Mouse (Mus musculus) brain, embryonic 14.5 days (tissue): ENCODE data around the gene Prickle2.

Source experiments
- CTCF ChIP-seq: fragments of 200-500 bp; IDR thresholded peaks from 2 replicates; pipeline ENCODE4 v1.5.1; 2012; ENCODE audit warnings: inconsistent platforms, mild to moderate bottlenecking, moderate library complexity, borderline replicate concordance; ENCODE audit not compliant: insufficient read depth, insufficient read length; ENCODE audit errors: extremely low read depth
- POLR2A ChIP-seq: fragments of 200-500 bp; IDR thresholded peaks from 2 replicates; pipeline ENCODE4 v1.6.1; 2012; ENCODE audit warnings: mild to moderate bottlenecking, inconsistent platforms, borderline replicate concordance; ENCODE audit not compliant: poor library complexity, insufficient read depth, insufficient read length, severe bottlenecking; ENCODE audit errors: extremely low read depth

DNA sequence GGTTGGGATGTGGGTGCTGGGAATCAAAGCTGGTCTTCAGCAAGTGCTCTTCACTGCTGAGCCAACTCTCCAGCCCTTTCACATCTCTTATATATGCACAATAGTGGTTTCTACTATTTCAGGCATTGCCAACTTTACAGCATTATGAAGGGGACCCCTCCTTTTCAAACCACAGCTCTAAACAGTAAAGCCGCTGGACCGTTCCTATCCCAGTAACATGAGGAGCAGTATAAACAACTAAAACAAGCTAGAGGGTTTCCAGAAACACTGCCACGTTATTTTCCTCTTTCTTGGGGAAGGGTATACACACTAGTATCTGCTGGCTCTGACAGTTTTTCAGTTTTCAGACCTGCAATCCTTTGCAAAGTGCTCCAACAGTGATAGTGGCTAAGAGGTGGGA lies 179.7 kb downstream of the Prickle2 start:
- TF ChIP-seq CTCF = no peak
- TF ChIP-seq POLR2A = no peak
